Mouse (Mus musculus) cortical plate, adult 2 months (tissue): ENCODE measurements around the gene Ambn.

ENCODE experiments used
- CTCF ChIP-seq: fragments of 200-500 bp; IDR thresholded peaks from 2 replicates; pipeline ENCODE4 v1.5.1; 2011; ENCODE audit warnings: mild to moderate bottlenecking, control low read depth, low read length; ENCODE audit not compliant: insufficient read depth; ENCODE audit errors: extremely low read depth
- POLR2A ChIP-seq: fragments of 200-500 bp; IDR thresholded peaks from 2 replicates; pipeline ENCODE4 v1.6.1; 2011; ENCODE audit warnings: mild to moderate bottlenecking, low read length, control low read depth; ENCODE audit not compliant: insufficient read depth; ENCODE audit errors: extremely low read depth

DNA sequence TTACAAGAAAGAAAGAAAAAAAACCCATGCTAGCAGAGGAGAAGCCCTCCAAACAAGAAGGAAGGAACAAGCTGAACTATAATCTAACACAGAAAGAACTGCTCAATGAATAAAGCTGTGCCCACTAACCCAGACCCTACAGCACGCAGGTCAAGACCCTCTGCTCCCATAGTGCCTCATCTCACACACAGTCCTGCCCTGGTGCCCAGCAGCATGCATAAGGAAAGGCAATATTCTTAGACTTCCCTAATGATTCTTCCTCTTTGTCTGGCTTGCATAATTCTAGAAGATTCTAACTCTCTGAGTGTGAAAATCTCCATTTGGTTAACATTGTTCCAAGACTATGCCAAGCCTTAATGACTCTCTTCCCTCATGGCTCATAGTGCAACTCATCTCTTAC lies 53.2 kb downstream of the Ambn start:
- TF ChIP-seq CTCF = no peak
- no peak for TF ChIP-seq POLR2A
